Mouse (Mus musculus): ENCODE measurements around the gene Ptprt. TPM values are rescaled to one million over a fixed set of nuclear protein-coding genes. Genes with fewer than 3 reads are reported as not detected.

Ptprt gene
- polyA plus RNA-seq, 1 experiment from 2014 or later: 15.7 TPM

GRCm38 (mm10) chr2:162131607-162132304 lies 529.2 kb downstream of the Ptprt start:
- H3K27me3 ChIP-seq (ENCODE audit: control insufficient read depth, insufficient read depth, low read length): no peaks in the 10 kb centered on the region
- WGBS: 56% methylated on average over 4 of the region's 4 CpGs

GRCm38 (mm10) chr2:162129896-162130295 lies 531.1 kb downstream of the Ptprt start:
- H3K36me3 ChIP-seq (ENCODE audit: control insufficient read depth, insufficient read depth, low read length): no peaks in the 10 kb centered on the region
- ATAC-seq (ENCODE audit: low FRiP score, low TSS enrichment) (no peak), DNase-seq (no peak)
- no peak overlapping the region for H3K9ac ChIP-seq (replicated peaks; ENCODE audit: low read length)
- WGBS: 98% methylated on average over 1 of the region's 1 CpGs
- no peak overlapping the region for H3K4me3 ChIP-seq (replicated peaks; ENCODE audit: low read depth, low read length)
- no peaks in the 10 kb centered on the region for H3K9me3 ChIP-seq (ENCODE audit: control insufficient read depth, low read length)
- H3K4me2 ChIP-seq (ENCODE audit: low read length): no peak overlapping the region
- H3K4me1 ChIP-seq (ENCODE audit: control insufficient read depth, insufficient read depth, low read length): no peaks in the 10 kb centered on the region; the same call in 1 of the 2 replicates
- H3K27me3 ChIP-seq (ENCODE audit: control insufficient read depth, insufficient read depth, low read length): no peaks in the 10 kb centered on the region
- no peak overlapping the region for H3K27ac ChIP-seq (replicated peaks; ENCODE audit: low read depth, low read length)

More at GRCm38 (mm10) chr2:162131607-162132304, 529.2 kb downstream of the Ptprt start:
- no peak overlapping the region for H3K9ac ChIP-seq (replicated peaks; ENCODE audit: low read length)
- peak; percentile 78 for ATAC-seq (ENCODE audit: low FRiP score, low TSS enrichment)
- H3K27ac ChIP-seq (replicated peaks; ENCODE audit: low read depth, low read length): no peak overlapping the region
- H3K36me3 ChIP-seq (ENCODE audit: control insufficient read depth, insufficient read depth, low read length): no peaks in the 10 kb centered on the region
- no peak overlapping the region for H3K4me2 ChIP-seq (ENCODE audit: low read length)
- no peaks in the 10 kb centered on the region; the same call in 1 of the 2 replicates for H3K4me1 ChIP-seq (ENCODE audit: control insufficient read depth, insufficient read depth, low read length)
- H3K4me3 ChIP-seq (replicated peaks; ENCODE audit: low read depth, low read length): no peak overlapping the region
- no peaks in the 10 kb centered on the region for H3K9me3 ChIP-seq (ENCODE audit: control insufficient read depth, low read length)
- peak; percentile 65 for DNase-seq

DNA sequence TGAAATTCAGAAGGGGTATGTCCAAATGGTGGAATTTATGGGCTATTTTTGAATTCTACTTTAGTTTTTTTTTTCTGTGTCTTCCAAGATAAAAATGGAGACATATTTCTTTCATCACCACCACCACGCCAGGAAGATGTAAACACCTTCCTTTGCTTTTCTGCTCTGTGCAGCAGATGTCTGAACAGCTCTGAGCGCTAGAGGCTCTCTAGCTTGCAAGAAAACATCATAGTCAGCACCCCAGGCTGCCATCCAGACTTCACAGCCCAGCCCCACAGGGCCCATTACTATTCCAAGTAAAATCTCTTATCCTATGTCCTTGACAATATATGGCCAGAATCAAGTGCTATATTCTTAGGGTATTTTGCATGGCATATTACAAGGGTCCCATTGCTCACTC lies 542.9 kb downstream of the Ptprt start:
- no peaks in the 10 kb centered on the region for H3K27me3 ChIP-seq (ENCODE audit: control insufficient read depth, insufficient read depth, low read length)
- DNase-seq: no peak
- H3K4me1 ChIP-seq (ENCODE audit: control insufficient read depth, insufficient read depth, low read length): no peaks in the 10 kb centered on the region
- H3K36me3 ChIP-seq (ENCODE audit: control insufficient read depth, insufficient read depth, low read length): no peaks in the 10 kb centered on the region
- no peak overlapping the region for H3K9ac ChIP-seq (replicated peaks; ENCODE audit: low read length)
- H3K4me3 ChIP-seq (replicated peaks; ENCODE audit: low read depth, low read length): no peak overlapping the region
- no peaks in the 10 kb centered on the region for H3K9me3 ChIP-seq (ENCODE audit: control insufficient read depth, low read length)
- 85% methylated on average over 2 of the region's 2 CpGs for WGBS
- no peak for ATAC-seq (ENCODE audit: low FRiP score, low TSS enrichment)
- no peak overlapping the region for H3K4me2 ChIP-seq (ENCODE audit: low read length)
- no peak overlapping the region for H3K27ac ChIP-seq (replicated peaks; ENCODE audit: low read depth, low read length)

DNA sequence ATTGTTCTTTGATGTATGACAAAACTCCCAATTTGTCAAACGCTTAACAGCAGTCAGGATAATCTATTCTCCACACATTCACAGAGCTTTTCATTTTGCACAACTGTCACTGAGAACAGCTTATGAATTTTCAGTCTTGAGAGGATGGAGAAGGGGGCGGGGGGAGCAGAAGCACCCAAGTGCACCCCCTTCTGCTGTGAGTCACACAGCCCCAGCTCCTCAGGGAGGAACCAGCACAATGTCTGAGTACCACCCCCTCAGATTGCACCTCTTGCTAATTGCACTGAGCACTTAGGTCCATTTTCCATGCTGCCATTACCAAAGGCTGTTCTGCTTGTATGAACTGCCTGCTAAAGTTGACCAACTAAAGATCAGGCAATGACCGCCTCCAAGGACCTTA lies 578.6 kb downstream of the Ptprt start:
- Histone ChIP-seq H3K36me3 (ENCODE audit: control insufficient read depth, insufficient read depth, low read length) (no peaks in the 10 kb centered on the region), H3K27ac (replicated peaks; ENCODE audit: low read depth, low read length) (no peak overlapping the region), H3K9me3 (ENCODE audit: control insufficient read depth, low read length) (no peaks in the 10 kb centered on the region), H3K4me2 (ENCODE audit: low read length) (no peak overlapping the region), H3K9ac (replicated peaks; ENCODE audit: low read length) (no peak overlapping the region), H3K4me3 (replicated peaks; ENCODE audit: low read depth, low read length) (no peak overlapping the region), H3K4me1 (ENCODE audit: control insufficient read depth, insufficient read depth, low read length) (no peaks in the 10 kb centered on the region), H3K27me3 (ENCODE audit: control insufficient read depth, insufficient read depth, low read length) (no peaks in the 10 kb centered on the region)
- DNase-seq: no peak
- 87% methylated on average over 3 of the region's 3 CpGs for WGBS
- ATAC-seq (ENCODE audit: low FRiP score, low TSS enrichment): no peak

DNA sequence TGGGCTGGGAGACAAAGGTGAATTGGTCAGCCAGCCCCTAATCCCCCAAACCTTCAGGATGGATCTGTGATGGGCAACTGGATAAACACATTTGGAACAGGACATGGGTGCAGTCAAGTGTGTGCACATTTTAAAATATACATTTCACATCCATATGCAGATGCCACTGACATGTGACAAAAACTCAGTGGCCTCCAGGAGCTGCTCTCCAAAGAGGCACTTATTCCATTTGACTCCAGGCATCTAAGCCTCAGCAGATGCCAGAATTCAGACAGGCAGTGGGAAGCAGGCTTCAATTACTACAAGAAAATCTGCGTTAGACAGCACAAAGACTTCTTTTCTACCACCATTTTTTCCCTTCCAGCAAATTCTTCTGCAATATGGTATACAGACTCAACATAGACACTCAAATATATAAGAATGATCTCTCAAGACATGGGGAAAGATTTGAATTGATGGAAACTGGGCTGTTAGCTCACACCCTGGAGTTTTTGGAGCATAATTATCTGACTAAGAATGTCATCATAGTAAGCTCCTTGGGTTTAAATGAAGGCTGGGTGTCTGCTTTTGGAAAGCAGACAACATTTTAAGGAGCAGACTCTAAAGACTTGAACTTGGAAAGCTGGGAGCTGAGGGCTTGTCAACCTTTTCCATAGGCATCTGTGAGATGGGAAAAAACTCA lies 580.1 kb downstream of the Ptprt start:
- Histone ChIP-seq H3K27me3 (ENCODE audit: control insufficient read depth, insufficient read depth, low read length) (no peaks in the 10 kb centered on the region), H3K4me3 (replicated peaks; ENCODE audit: low read depth, low read length) (no peak overlapping the region), H3K27ac (replicated peaks; ENCODE audit: low read depth, low read length) (no peak overlapping the region), H3K4me1 (ENCODE audit: control insufficient read depth, insufficient read depth, low read length) (no peaks in the 10 kb centered on the region), H3K9me3 (ENCODE audit: control insufficient read depth, low read length) (no peaks in the 10 kb centered on the region), H3K4me2 (ENCODE audit: low read length) (no peak overlapping the region), H3K36me3 (ENCODE audit: control insufficient read depth, insufficient read depth, low read length) (no peaks in the 10 kb centered on the region), H3K9ac (replicated peaks; ENCODE audit: low read length) (no peak overlapping the region)
- DNase-seq (no peak), ATAC-seq (ENCODE audit: low FRiP score, low TSS enrichment) (no peak)
- WGBS: 47% methylated on average over 1 of the region's 1 CpGs

- Histone ChIP-seq H3K9ac (replicated peaks; ENCODE audit: low read length) (no peak overlapping the region), H3K27ac (replicated peaks; ENCODE audit: low read depth, low read length) (no peak overlapping the region), H3K9me3 (ENCODE audit: control insufficient read depth, low read length) (no peaks in the 10 kb centered on the region), H3K4me1 (ENCODE audit: control insufficient read depth, insufficient read depth, low read length) (no peaks in the 10 kb centered on the region), H3K27me3 (ENCODE audit: control insufficient read depth, insufficient read depth, low read length) (no peaks in the 10 kb centered on the region), H3K36me3 (ENCODE audit: control insufficient read depth, insufficient read depth, low read length) (no peaks in the 10 kb centered on the region), H3K4me3 (replicated peaks; ENCODE audit: low read depth, low read length) (no peak overlapping the region), H3K4me2 (ENCODE audit: low read length) (no peak overlapping the region)
- 85% methylated on average over 5 of the region's 5 CpGs for WGBS
- no peak for ATAC-seq (ENCODE audit: low FRiP score, low TSS enrichment)
- no peak for DNase-seq
Measured at GRCm38 (mm10) chr2:162078571-162079280, 582.2 kb downstream of the Ptprt start.

GRCm38 (mm10) chr2:162052816-162053215 lies 608.1 kb downstream of the Ptprt start:
- Histone ChIP-seq H3K27ac (replicated peaks; ENCODE audit: low read depth, low read length) (no peak overlapping the region), H3K9me3 (ENCODE audit: control insufficient read depth, low read length) (no peaks in the 10 kb centered on the region), H3K27me3 (ENCODE audit: control insufficient read depth, insufficient read depth, low read length) (no peaks in the 10 kb centered on the region), H3K4me2 (ENCODE audit: low read length) (no peak overlapping the region), H3K4me3 (replicated peaks; ENCODE audit: low read depth, low read length) (no peak overlapping the region), H3K4me1 (ENCODE audit: control insufficient read depth, insufficient read depth, low read length) (no peaks in the 10 kb centered on the region), H3K36me3 (ENCODE audit: control insufficient read depth, insufficient read depth, low read length) (no peaks in the 10 kb centered on the region), H3K9ac (replicated peaks; ENCODE audit: low read length) (no peak overlapping the region)
- ATAC-seq (ENCODE audit: low FRiP score, low TSS enrichment): no peak
- 95% methylated on average over 3 of the region's 3 CpGs for WGBS
- DNase-seq: no peak

DNA sequence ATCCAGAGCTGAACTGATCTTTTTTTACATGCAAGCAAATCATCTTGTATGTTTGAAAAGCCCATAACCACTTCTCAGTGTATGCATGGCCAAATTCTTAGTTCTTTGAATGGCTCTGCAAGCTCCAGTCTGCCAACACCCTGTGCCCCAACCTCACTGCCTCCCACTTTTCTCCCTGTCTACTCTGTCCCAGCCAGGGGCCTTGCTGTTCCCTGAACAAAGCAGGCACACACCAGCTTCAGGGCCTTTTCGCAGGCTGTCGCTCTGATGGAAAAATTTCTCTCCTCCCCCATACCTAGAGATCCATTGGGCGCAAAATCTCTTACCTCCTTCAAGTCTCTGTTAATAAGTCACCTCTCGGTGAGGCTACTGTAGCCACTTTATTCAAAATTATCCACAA lies 610.7 kb downstream of the Ptprt start:
- DNase-seq (no peak), ATAC-seq (ENCODE audit: low FRiP score, low TSS enrichment) (no peak)
- Histone ChIP-seq H3K9ac (replicated peaks; ENCODE audit: low read length) (no peak overlapping the region), H3K4me3 (replicated peaks; ENCODE audit: low read depth, low read length) (no peak overlapping the region), H3K9me3 (ENCODE audit: control insufficient read depth, low read length) (no peaks in the 10 kb centered on the region), H3K27me3 (ENCODE audit: control insufficient read depth, insufficient read depth, low read length) (no peaks in the 10 kb centered on the region), H3K36me3 (ENCODE audit: control insufficient read depth, insufficient read depth, low read length) (no peaks in the 10 kb centered on the region), H3K4me2 (ENCODE audit: low read length) (no peak overlapping the region), H3K27ac (replicated peaks; ENCODE audit: low read depth, low read length) (no peak overlapping the region), H3K4me1 (ENCODE audit: control insufficient read depth, insufficient read depth, low read length) (no peaks in the 10 kb centered on the region)
- WGBS: 85% methylated on average over 4 of the region's 4 CpGs
